Mouse (Mus musculus) kidney, postnatal 0 days (tissue): Measurements from ENCODE around the gene Itpr3. TPM values are rescaled to one million over a fixed set of nuclear protein-coding genes. Genes with fewer than 3 reads are reported as not detected.

Experiments
- ATAC-seq: fragments of 200-750 bp; cut with Nextera tagmentation; replicated peaks from 2 replicates; pipeline ENCODE4 v1.8.0; 2017; ENCODE audit warnings: low read depth, moderate number of reproducible peaks, moderate TSS enrichment, moderate library complexity; ENCODE audit not compliant: low FRiP score
- DNase-seq: peaks from one replicate; pipeline ENCODE4 v3.0.0-alpha.2; 2016; ENCODE audit warnings: low spot score
- H3K27ac ChIP-seq: fragments of 300-500 bp; sonication (generic); 2 replicates; pipeline ENCODE4 v1.5.1; 2014; ENCODE audit warnings: mild to moderate bottlenecking
- H3K27me3 ChIP-seq: fragments of 300-500 bp; sonication (generic); 2 replicates; pipeline ENCODE4 v1.6.1; 2014; ENCODE audit warnings: low read length, mixed read lengths; ENCODE audit not compliant: insufficient read depth
- H3K36me3 ChIP-seq: fragments of 300-500 bp; sonication (generic); 2 replicates; pipeline ENCODE4 v1.6.1; 2014; ENCODE audit warnings: low read length, mixed read lengths; ENCODE audit not compliant: insufficient read depth
- H3K4me1 ChIP-seq: fragments of 300-500 bp; sonication (generic); replicated peaks from 2 replicates; pipeline ENCODE4 v1.6.1; 2014; ENCODE audit warnings: antibody characterized with exemption, low read length, mixed read lengths; ENCODE audit not compliant: insufficient read depth
- H3K4me2 ChIP-seq: fragments of 300-500 bp; sonication (generic); 2 replicates; pipeline ENCODE4 v1.6.1; 2014; ENCODE audit warnings: mild to moderate bottlenecking, low read length, moderate library complexity, mixed read lengths
- H3K4me3 ChIP-seq: fragments of 300-500 bp; sonication (generic); replicated peaks from 2 replicates; pipeline ENCODE4 v1.5.1; 2014; ENCODE audit warnings: low read depth, low read length
- H3K9ac ChIP-seq: fragments of 300-500 bp; sonication (generic); 2 replicates; pipeline ENCODE4 v1.6.1; 2014; ENCODE audit warnings: low read depth, low read length
- H3K9me3 ChIP-seq: fragments of 300-500 bp; sonication (generic); replicated peaks from 2 replicates; pipeline ENCODE4 v1.6.1; 2016; ENCODE audit warnings: low read length, inconsistent platforms, mixed read lengths
- CTCF ChIP-seq: IDR thresholded peaks from 2 replicates; pipeline ENCODE4 v1.5.1; 2016; ENCODE audit warnings: antibody characterized with exemption, low read depth, mild to moderate bottlenecking, moderate library complexity
- WGBS: fragments of 180-500 bp; shearing (Covaris S2); extraction: QIAGEN DNeasy Blood & Tissue Kit; methylation state at CpG from one replicate; pipeline ENCODE4 v1.1.7; 2014; 5-methylcytosine and 5-hydroxymethylcytosine counted together
- polyA plus RNA-seq: library from polyadenylated mRNA; unstranded; fragments of >200 nt; fragmentation: Nextera tagmentation; extraction: Ambion mirVana; gene quantifications from 2 replicates; pipeline ENCODE4 v1.2.1, GENCODE M21; 2015

Itpr3 gene
- polyA plus RNA-seq, 1 experiment from 2014 or later, result 4.1 TPM

GRCm38 (mm10) chr17:27063717-27064116 lies 6.6 kb downstream of the Itpr3 start:
- Histone ChIP-seq H3K9me3 (no peaks in the 10 kb centered on the region), H3K4me2 (no peak overlapping the region), H3K27ac (peak overlapping the region; percentile 25; the same call in 1 of the 2 replicates), H3K9ac (peak overlapping the region; percentile 35; the same call in 1 of the 2 replicates), H3K4me3 (no peak overlapping the region), H3K27me3 (no peaks in the 10 kb centered on the region), H3K4me1 (peaks cover 32% of the 10 kb centered on the region), H3K36me3 (no peaks in the 10 kb centered on the region)
- ATAC-seq (peak; percentile 49), DNase-seq (no peak)
- 36% methylated on average over 6 of the region's 6 CpGs for WGBS
- no peak for TF ChIP-seq CTCF

- ATAC-seq, result no peak
- H3K9ac ChIP-seq, result no peak overlapping the region
- H3K27me3 ChIP-seq, result no peaks in the 10 kb centered on the region
- no peaks in the 10 kb centered on the region for H3K36me3 ChIP-seq
- no peak overlapping the region for H3K4me3 ChIP-seq
- WGBS, result 58% methylated on average over 2 of the region's 2 CpGs
- no peaks in the 10 kb centered on the region for H3K9me3 ChIP-seq
- no peak overlapping the region for H3K4me2 ChIP-seq
- no peak for DNase-seq
- TF ChIP-seq CTCF, result no peak
- H3K4me1 ChIP-seq, result peaks cover 27% of the 10 kb centered on the region
- H3K27ac ChIP-seq, result peak overlapping the region; percentile 25; the same call in 1 of the 2 replicates
Measured at GRCm38 (mm10) chr17:27064195-27064594, 7.1 kb downstream of the Itpr3 start.

- no peaks in the 10 kb centered on the region for H3K27me3 ChIP-seq
- H3K9ac ChIP-seq, result no peak overlapping the region
- H3K4me1 ChIP-seq, result peaks cover 9% of the 10 kb centered on the region
- H3K9me3 ChIP-seq, result no peaks in the 10 kb centered on the region
- no peak overlapping the region for H3K4me3 ChIP-seq
- no peak overlapping the region for H3K27ac ChIP-seq
- TF ChIP-seq CTCF, result no peak
- no peaks in the 10 kb centered on the region for H3K36me3 ChIP-seq
- DNase-seq, result no peak
- H3K4me2 ChIP-seq, result no peak overlapping the region
- ATAC-seq, result no peak
- 69% methylated on average over 7 of the region's 7 CpGs for WGBS
Measured at GRCm38 (mm10) chr17:27066065-27066464, 9.0 kb downstream of the Itpr3 start.

- Histone ChIP-seq H3K9ac (no peak overlapping the region), H3K27me3 (no peaks in the 10 kb centered on the region), H3K4me3 (no peak overlapping the region), H3K4me2 (no peak overlapping the region), H3K27ac (no peak overlapping the region), H3K4me1 (peaks cover 6% of the 10 kb centered on the region), H3K9me3 (no peaks in the 10 kb centered on the region), H3K36me3 (no peaks in the 10 kb centered on the region)
- DNase-seq, result no peak
- WGBS, result 78% methylated on average over 5 of the region's 5 CpGs
- TF ChIP-seq CTCF, result no peak
- ATAC-seq, result no peak
Measured at GRCm38 (mm10) chr17:27069071-27069470, 12.0 kb downstream of the Itpr3 start.

- no peak overlapping the region for H3K4me3 ChIP-seq
- H3K9me3 ChIP-seq, result no peaks in the 10 kb centered on the region
- H3K27ac ChIP-seq, result no peak overlapping the region
- 91% methylated on average over 7 of the region's 7 CpGs for WGBS
- 0 out of 2 replicates have a peak, but pooled peaks cover 9% of the 10 kb centered on the region for H3K4me1 ChIP-seq
- no peak for TF ChIP-seq CTCF
- no peaks in the 10 kb centered on the region for H3K36me3 ChIP-seq
- ATAC-seq (no peak), DNase-seq (no peak)
- no peak overlapping the region for H3K4me2 ChIP-seq
- H3K9ac ChIP-seq, result no peak overlapping the region
- no peaks in the 10 kb centered on the region for H3K27me3 ChIP-seq
Measured at GRCm38 (mm10) chr17:27070913-27071312, 13.8 kb downstream of the Itpr3 start.

- H3K27me3 ChIP-seq, result no peaks in the 10 kb centered on the region
- no peak overlapping the region for H3K4me3 ChIP-seq
- ATAC-seq (no peak), DNase-seq (peak; percentile 40)
- no peak overlapping the region for H3K27ac ChIP-seq
- H3K4me2 ChIP-seq, result no peak overlapping the region
- no peaks in the 10 kb centered on the region for H3K9me3 ChIP-seq
- H3K4me1 ChIP-seq, result 0 out of 2 replicates have a peak, but pooled peaks cover 9% of the 10 kb centered on the region
- no peak overlapping the region for H3K9ac ChIP-seq
- TF ChIP-seq CTCF, result peak; percentile 70
- H3K36me3 ChIP-seq, result no peaks in the 10 kb centered on the region
- WGBS, result 51% methylated on average over 6 of the region's 6 CpGs
Measured at GRCm38 (mm10) chr17:27071630-27072029, 14.5 kb downstream of the Itpr3 start.

GRCm38 (mm10) chr17:27072363-27072762 lies 15.3 kb downstream of the Itpr3 start:
- Histone ChIP-seq H3K27me3 (no peaks in the 10 kb centered on the region), H3K4me3 (no peak overlapping the region), H3K4me2 (no peak overlapping the region), H3K4me1 (0 out of 2 replicates have a peak, but pooled peaks cover 9% of the 10 kb centered on the region), H3K9me3 (no peaks in the 10 kb centered on the region), H3K9ac (no peak overlapping the region), H3K36me3 (no peaks in the 10 kb centered on the region), H3K27ac (no peak overlapping the region)
- DNase-seq (no peak), ATAC-seq (no peak)
- 93% methylated on average over 8 of the region's 8 CpGs for WGBS
- no peak for TF ChIP-seq CTCF
